Mouse (Mus musculus): ENCODE measurements around the gene Pgp. TPM values are rescaled to one million over a fixed set of nuclear protein-coding genes. Genes with fewer than 3 reads are reported as not detected.

Pgp gene
- 35.8 TPM for polyA plus RNA-seq (2014; fragmentation: Illumina TruSeq; extraction: RNeasy Lipid Tissue Mini Kit (QIAGEN cat#74804); ENCODE audit: low read depth, low replicate concordance)

GRCm38 (mm10) chr17:24469910-24470602, at the start of gene Pgp, which contains the start of gene E4f1:
Gene Pgp (plus strand): TSS chr17:24470392.
Gene E4f1 (minus strand): TSS chr17:24470313.

GRCm38 (mm10) chr17:24426471-24427169, 43.6 kb upstream of the Pgp start, which contains the start of gene Eci1:
Gene Eci1 (plus strand): TSS chr17:24426641.

GRCm38 (mm10) chr17:24442632-24443155, 27.5 kb upstream of the Pgp start, which contains the start of gene Dnase1l2:
Gene Dnase1l2 (minus strand): TSS chr17:24443105.

GRCm38 (mm10) chr17:24473612-24474275, 3.6 kb downstream of the Pgp start, which contains the start of gene Bricd5:
Gene Bricd5 (plus strand): TSS chr17:24473884.

GRCm38 (mm10) chr17:24478663-24479380, 8.6 kb downstream of the Pgp start, which contains the start of gene Mlst8:
Gene Mlst8 (minus strand): TSS chr17:24479078.

GRCm38 (mm10) chr17:24488186-24488661, 18.0 kb downstream of the Pgp start, which contains the start of gene Caskin1:
Gene Caskin1 (plus strand): TSS chr17:24488601.

Other genes with a start within 250 kb of the Pgp start
- gene Tedc2, start 249.5 kb upstream of the Pgp start, polyA plus RNA-seq (2014; fragmentation: Illumina TruSeq; extraction: RNeasy Lipid Tissue Mini Kit (QIAGEN cat#74804); ENCODE audit: low read depth, low replicate concordance): 2.2 TPM
- 0.98 TPM for gene Ccnf, start 218.9 kb upstream of the Pgp start, polyA plus RNA-seq (2014; fragmentation: Illumina TruSeq; extraction: RNeasy Lipid Tissue Mini Kit (QIAGEN cat#74804); ENCODE audit: low read depth, low replicate concordance)
- not detected for gene Abca17, start 119.3 kb upstream of the Pgp start, polyA plus RNA-seq (2014; fragmentation: Illumina TruSeq; extraction: RNeasy Lipid Tissue Mini Kit (QIAGEN cat#74804); ENCODE audit: low read depth, low replicate concordance)
- gene Abca3, start 118.4 kb upstream of the Pgp start, polyA plus RNA-seq (2014; fragmentation: Illumina TruSeq; extraction: RNeasy Lipid Tissue Mini Kit (QIAGEN cat#74804); ENCODE audit: low read depth, low replicate concordance): 6.7 TPM
- 57.2 TPM for gene Rnps1, start 55.8 kb upstream of the Pgp start, polyA plus RNA-seq (2014; fragmentation: Illumina TruSeq; extraction: RNeasy Lipid Tissue Mini Kit (QIAGEN cat#74804); ENCODE audit: low read depth, low replicate concordance)
- 15.6 TPM for gene Eci1, start 43.8 kb upstream of the Pgp start, polyA plus RNA-seq (2014; fragmentation: Illumina TruSeq; extraction: RNeasy Lipid Tissue Mini Kit (QIAGEN cat#74804); ENCODE audit: low read depth, low replicate concordance)
- gene Dnase1l2, start 27.3 kb upstream of the Pgp start, polyA plus RNA-seq (2014; fragmentation: Illumina TruSeq; extraction: RNeasy Lipid Tissue Mini Kit (QIAGEN cat#74804); ENCODE audit: low read depth, low replicate concordance): 0.50 TPM
- 1.5 TPM for gene E4f1, start 79 bp upstream of the Pgp start, polyA plus RNA-seq (2014; fragmentation: Illumina TruSeq; extraction: RNeasy Lipid Tissue Mini Kit (QIAGEN cat#74804); ENCODE audit: low read depth, low replicate concordance)
- not detected for gene Bricd5, start 3.5 kb downstream of the Pgp start, polyA plus RNA-seq (2014; fragmentation: Illumina TruSeq; extraction: RNeasy Lipid Tissue Mini Kit (QIAGEN cat#74804); ENCODE audit: low read depth, low replicate concordance)
- 3.3 TPM for gene Mlst8, start 8.7 kb downstream of the Pgp start, polyA plus RNA-seq (2014; fragmentation: Illumina TruSeq; extraction: RNeasy Lipid Tissue Mini Kit (QIAGEN cat#74804); ENCODE audit: low read depth, low replicate concordance)
- 0.09 TPM for gene Caskin1, start 18.2 kb downstream of the Pgp start, polyA plus RNA-seq (2014; fragmentation: Illumina TruSeq; extraction: RNeasy Lipid Tissue Mini Kit (QIAGEN cat#74804); ENCODE audit: low read depth, low replicate concordance)
- gene Traf7, start 57.5 kb downstream of the Pgp start, polyA plus RNA-seq (2014; fragmentation: Illumina TruSeq; extraction: RNeasy Lipid Tissue Mini Kit (QIAGEN cat#74804); ENCODE audit: low read depth, low replicate concordance): 12.6 TPM
- gene Rab26, start 63.8 kb downstream of the Pgp start, polyA plus RNA-seq (2014; fragmentation: Illumina TruSeq; extraction: RNeasy Lipid Tissue Mini Kit (QIAGEN cat#74804); ENCODE audit: low read depth, low replicate concordance): 0.35 TPM
- gene Pkd1, start 79.4 kb downstream of the Pgp start, polyA plus RNA-seq (2014; fragmentation: Illumina TruSeq; extraction: RNeasy Lipid Tissue Mini Kit (QIAGEN cat#74804); ENCODE audit: low read depth, low replicate concordance): 12.2 TPM
- 12.6 TPM for gene Tsc2, start 162.2 kb downstream of the Pgp start, polyA plus RNA-seq (2014; fragmentation: Illumina TruSeq; extraction: RNeasy Lipid Tissue Mini Kit (QIAGEN cat#74804); ENCODE audit: low read depth, low replicate concordance)
- gene Nthl1, start 162.3 kb downstream of the Pgp start, polyA plus RNA-seq (2014; fragmentation: Illumina TruSeq; extraction: RNeasy Lipid Tissue Mini Kit (QIAGEN cat#74804); ENCODE audit: low read depth, low replicate concordance): 0.35 TPM
- 6.4 TPM for gene Slc9a3r2, start 179.9 kb downstream of the Pgp start, polyA plus RNA-seq (2014; fragmentation: Illumina TruSeq; extraction: RNeasy Lipid Tissue Mini Kit (QIAGEN cat#74804); ENCODE audit: low read depth, low replicate concordance)
- gene Npw, start 188.1 kb downstream of the Pgp start, polyA plus RNA-seq (2014; fragmentation: Illumina TruSeq; extraction: RNeasy Lipid Tissue Mini Kit (QIAGEN cat#74804); ENCODE audit: low read depth, low replicate concordance): not detected
- gene Zfp598, start 199.3 kb downstream of the Pgp start, polyA plus RNA-seq (2014; fragmentation: Illumina TruSeq; extraction: RNeasy Lipid Tissue Mini Kit (QIAGEN cat#74804); ENCODE audit: low read depth, low replicate concordance): 3.1 TPM
- 1.1 TPM for gene Syngr3, start 219.6 kb downstream of the Pgp start, polyA plus RNA-seq (2014; fragmentation: Illumina TruSeq; extraction: RNeasy Lipid Tissue Mini Kit (QIAGEN cat#74804); ENCODE audit: low read depth, low replicate concordance)
- 13.7 TPM for gene Gfer, start 225.8 kb downstream of the Pgp start, polyA plus RNA-seq (2014; fragmentation: Illumina TruSeq; extraction: RNeasy Lipid Tissue Mini Kit (QIAGEN cat#74804); ENCODE audit: low read depth, low replicate concordance)
- gene Noxo1, start 225.8 kb downstream of the Pgp start, polyA plus RNA-seq (2014; fragmentation: Illumina TruSeq; extraction: RNeasy Lipid Tissue Mini Kit (QIAGEN cat#74804); ENCODE audit: low read depth, low replicate concordance): 14.0 TPM
- gene Tbl3, start 237.3 kb downstream of the Pgp start, polyA plus RNA-seq (2014; fragmentation: Illumina TruSeq; extraction: RNeasy Lipid Tissue Mini Kit (QIAGEN cat#74804); ENCODE audit: low read depth, low replicate concordance): not detected
- gene Rnf151, start 247.7 kb downstream of the Pgp start, polyA plus RNA-seq (2014; fragmentation: Illumina TruSeq; extraction: RNeasy Lipid Tissue Mini Kit (QIAGEN cat#74804); ENCODE audit: low read depth, low replicate concordance): not detected
- 513 TPM for gene Rps2, start 247.7 kb downstream of the Pgp start, polyA plus RNA-seq (2014; fragmentation: Illumina TruSeq; extraction: RNeasy Lipid Tissue Mini Kit (QIAGEN cat#74804); ENCODE audit: low read depth, low replicate concordance)